Mouse (Mus musculus) T-helper 1 cell (primary cell): ENCODE results near the gene Olfr275.
"Not testable (repeated sequence)": the region's sequence is repeated elsewhere in the genome, so short reads cannot be mapped to it uniquely, and the experiment has no call there.

Experiments
- in situ Hi-C: fragments of 300-600 bp; cut with MboI, MseI; formaldehyde crosslinking; loops from one replicate; pipeline ENCODE4 v1.15.1; 2025; ENCODE audit warnings: high pct_unique_total_duplicates

The Olfr275 gene

GRCm38 (mm10) chr4:52814304-52814703, at the start of gene Olfr275:
Gene Olfr275, plus strand, starts transcription at chr4:52814604.
- in situ Hi-C loops: no loop called here

- in situ Hi-C loops: no loop called here
Observed at GRCm38 (mm10) chr4:52765612-52766011, 48.8 kb upstream of the Olfr275 start.

GRCm38 (mm10) chr4:52772186-52772585, 42.2 kb upstream of the Olfr275 start:
- in situ Hi-C loops: no loop called here

- in situ Hi-C loops: no loop called here
Observed at GRCm38 (mm10) chr4:52800013-52800412, 14.4 kb upstream of the Olfr275 start.

- in situ Hi-C loops: no loop called here
Observed at GRCm38 (mm10) chr4:52811871-52812270, 2.5 kb upstream of the Olfr275 start.

DNA sequence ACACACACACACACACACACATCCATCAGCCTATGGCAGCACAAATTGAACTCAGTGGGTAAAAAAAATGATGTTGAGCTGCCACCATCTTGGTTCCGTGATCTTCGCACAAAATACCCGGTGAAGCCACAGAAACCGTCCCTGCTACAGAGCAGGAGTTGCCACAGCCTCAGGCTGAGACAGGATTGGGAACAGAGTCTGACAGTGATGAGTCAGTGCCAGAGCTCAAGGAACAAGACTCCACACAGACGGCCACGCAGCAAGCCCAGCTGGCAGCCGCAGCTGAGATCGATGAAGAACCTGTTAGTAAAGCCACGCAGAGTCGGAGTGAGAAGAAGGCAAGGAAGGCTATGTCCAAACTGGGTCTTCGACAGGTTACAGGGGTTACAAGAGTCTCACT, 7.0 kb downstream of the Olfr275 start:
- in situ Hi-C loops: no loop called here

GRCm38 (mm10) chr4:52845411-52845810, 31.0 kb downstream of the Olfr275 start:
- in situ Hi-C loops: not testable (repeated sequence)

DNA sequence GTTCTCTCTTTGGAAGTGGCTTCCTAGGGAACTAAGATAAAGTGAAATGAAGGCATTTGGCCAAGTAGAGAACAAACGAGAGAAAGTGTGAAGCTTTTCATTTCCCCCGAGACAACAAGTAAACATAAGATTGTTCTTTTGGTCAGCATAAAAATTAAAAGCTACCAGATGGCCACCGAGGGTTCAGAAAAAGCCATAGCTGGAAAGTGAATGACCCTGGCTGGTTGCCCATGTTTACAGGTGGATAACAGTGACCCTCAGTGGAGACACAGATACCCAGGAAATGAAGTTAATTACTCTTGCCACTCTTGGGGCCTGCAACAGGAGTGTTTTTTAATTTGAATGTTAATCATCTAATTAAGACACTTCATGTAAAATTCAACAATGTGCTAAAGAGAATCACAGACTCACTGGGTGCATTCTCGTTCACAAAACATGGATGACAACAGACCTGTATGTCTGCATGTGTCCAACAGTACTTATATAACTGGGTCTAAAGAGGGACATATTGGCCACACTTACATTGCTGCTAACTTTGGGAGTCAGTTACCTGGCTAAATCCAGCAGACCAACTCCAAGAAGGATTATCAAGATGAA, 34.7 kb downstream of the Olfr275 start:
- in situ Hi-C loops: no loop called here

DNA sequence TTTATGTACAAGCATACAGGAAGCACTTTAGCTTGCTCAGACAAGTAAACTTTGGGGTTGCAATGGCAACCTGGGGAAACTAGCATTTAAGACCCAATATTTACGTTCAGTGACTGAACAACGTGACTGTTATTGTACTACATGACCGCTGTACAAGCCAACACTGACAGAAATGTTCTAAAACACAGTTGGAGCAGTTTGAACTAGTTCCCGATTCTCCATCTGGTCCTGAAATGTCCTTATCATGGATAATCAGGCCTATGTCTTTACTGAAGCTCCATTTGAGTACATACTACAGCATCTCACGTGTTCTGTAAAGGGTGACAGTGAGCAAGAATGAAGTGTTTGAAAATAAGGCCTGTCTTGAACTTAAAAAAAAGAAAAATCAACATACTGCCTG, 35.3 kb downstream of the Olfr275 start:
- in situ Hi-C loops: no loop called here

DNA sequence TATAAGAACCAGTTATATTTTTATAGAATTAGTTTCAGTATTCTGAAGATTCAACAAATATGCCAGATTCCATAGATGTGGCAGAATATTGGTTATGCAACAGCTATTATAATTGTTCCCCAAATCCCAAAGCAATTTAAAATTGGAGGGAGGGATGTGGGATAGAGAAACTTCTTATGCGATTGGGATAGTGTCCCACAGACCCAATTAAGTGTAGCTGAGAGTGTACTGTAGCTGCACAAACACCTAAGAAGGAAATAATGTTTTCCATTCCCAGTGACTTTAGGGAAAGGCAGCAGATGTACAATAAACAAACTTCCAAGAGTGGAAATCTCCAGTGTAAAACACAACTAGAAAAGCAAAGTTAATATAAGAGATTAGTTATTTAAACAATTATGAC, 44.7 kb downstream of the Olfr275 start, which contains the start of gene Olfr273:
Gene Olfr273 (minus strand): TSS at position 101 of the 400 bp plus-strand sequence.
- in situ Hi-C loops: loop anchor here (5.0 kb wide), 1 partner anchor 103 kb away; the partner anchor contains the start of gene Olfr270

DNA sequence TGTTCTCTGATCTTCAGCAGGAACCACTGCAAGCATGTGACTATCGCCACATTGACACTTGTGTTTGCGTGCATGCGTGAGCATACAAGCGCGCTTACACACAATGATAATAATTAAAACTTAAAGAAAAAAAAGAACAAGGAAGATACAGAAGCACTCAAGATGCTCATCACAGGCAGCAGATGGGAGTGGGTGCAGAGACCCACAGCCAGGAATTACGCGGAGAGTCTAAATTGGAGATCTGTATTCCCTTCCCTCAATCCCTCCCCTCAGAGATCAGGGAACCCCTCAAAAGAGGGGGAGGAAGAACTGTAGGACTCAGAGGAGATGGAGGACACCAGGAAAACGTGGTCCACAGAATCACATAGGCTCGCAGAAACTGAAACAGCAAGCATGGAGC, 49.8 kb downstream of the Olfr275 start:
- in situ Hi-C loops: no loop called here
